Mouse (Mus musculus) lung, embryonic 14.5 days (tissue): ENCODE measurements around the gene Treml2. TPM values are rescaled to one million over a fixed set of nuclear protein-coding genes. Genes with fewer than 3 reads are reported as not detected.
"Not testable (repeated sequence)": the region's sequence is repeated elsewhere in the genome, so short reads cannot be mapped to it uniquely, and the experiment has no call there.

Experiments used
- ATAC-seq: fragments of 200-750 bp; cut with Nextera tagmentation; 2 replicates; pipeline ENCODE4 v1.8.0; 2017; ENCODE audit warnings: mild to moderate bottlenecking, moderate TSS enrichment, moderate library complexity; ENCODE audit not compliant: insufficient read depth
- DNase-seq: peaks from one replicate; pipeline ENCODE4 v3.0.0-alpha.2; 2015
- H3K27ac ChIP-seq: fragments of 300-500 bp; sonication (generic); 2 replicates; pipeline ENCODE4 v1.5.1; 2014; ENCODE audit warnings: low read depth, mild to moderate bottlenecking, moderate library complexity
- H3K27me3 ChIP-seq: fragments of 300-500 bp; sonication (generic); 2 replicates; pipeline ENCODE4 v1.6.1; 2014; ENCODE audit warnings: low read length, control low read depth; ENCODE audit not compliant: insufficient read depth
- H3K36me3 ChIP-seq: fragments of 300-500 bp; sonication (generic); 2 replicates; pipeline ENCODE4 v1.6.1; 2014; ENCODE audit warnings: control low read depth; ENCODE audit not compliant: insufficient read depth
- H3K4me1 ChIP-seq: fragments of 300-500 bp; sonication (generic); 2 replicates; pipeline ENCODE4 v1.6.1; 2014; ENCODE audit warnings: antibody characterized with exemption, control low read depth; ENCODE audit not compliant: insufficient read depth
- H3K4me2 ChIP-seq: fragments of 300-500 bp; sonication (generic); 2 replicates; pipeline ENCODE4 v1.6.1; 2014; ENCODE audit warnings: mild to moderate bottlenecking
- H3K4me3 ChIP-seq: fragments of 300-500 bp; sonication (generic); 2 replicates; pipeline ENCODE4 v1.5.1; 2014; ENCODE audit warnings: low read depth, low read length
- H3K9ac ChIP-seq: fragments of 300-500 bp; sonication (generic); 2 replicates; pipeline ENCODE4 v1.6.1; 2014
- H3K9me3 ChIP-seq: fragments of 300-500 bp; sonication (generic); 2 replicates; pipeline ENCODE4 v1.6.1; 2016; ENCODE audit warnings: low read depth, low read length, control low read depth
- CTCF ChIP-seq: IDR thresholded peaks from 2 replicates; pipeline ENCODE4 v1.5.1; 2016; ENCODE audit warnings: antibody characterized with exemption, low read depth
- WGBS: fragments of 180-500 bp; shearing (Covaris S2); extraction: QIAGEN DNeasy Blood & Tissue Kit; methylation state at CpG from one replicate; pipeline ENCODE4 v1.1.7; 2014; 5-methylcytosine and 5-hydroxymethylcytosine counted together
- polyA plus RNA-seq: library from polyadenylated mRNA; unstranded; fragments of >200 nt; fragmentation: Nextera tagmentation; extraction: Ambion mirVana; gene quantifications from 2 replicates; pipeline ENCODE4 v1.2.1, GENCODE M21; 2014

Gene Treml2
- polyA plus RNA-seq, 1 experiment from 2014 or later: 0.43 TPM

- no peak overlapping the region for H3K27ac ChIP-seq
- H3K4me3 ChIP-seq: no peak overlapping the region
- H3K4me1 ChIP-seq: no peaks in the 10 kb centered on the region
- ATAC-seq: no peak
- H3K9ac ChIP-seq: no peak overlapping the region
- 78% methylated on average over 5 of the region's 5 CpGs for WGBS
- no peaks in the 10 kb centered on the region for H3K27me3 ChIP-seq
- H3K36me3 ChIP-seq: no peaks in the 10 kb centered on the region
- no peak overlapping the region for H3K4me2 ChIP-seq
- no peaks in the 10 kb centered on the region for H3K9me3 ChIP-seq
- DNase-seq: no peak
- no peak for TF ChIP-seq CTCF
Observed at GRCm38 (mm10) chr17:48293500-48294194, 5.7 kb upstream of the Treml2 start.

GRCm38 (mm10) chr17:48299756-48300155 is 458 bp downstream of the Treml2 start:
- Histone ChIP-seq H3K4me3 (no peak overlapping the region), H3K9ac (no peak overlapping the region), H3K9me3 (no peaks in the 10 kb centered on the region), H3K36me3 (no peaks in the 10 kb centered on the region), H3K27ac (no peak overlapping the region), H3K4me1 (no peaks in the 10 kb centered on the region), H3K27me3 (no peaks in the 10 kb centered on the region), H3K4me2 (peak overlapping the region; percentile 25; the same call in 1 of the 2 replicates)
- 42% methylated on average over 7 of the region's 7 CpGs for WGBS
- no peak for DNase-seq
- no peak for TF ChIP-seq CTCF
- no peak for ATAC-seq

GRCm38 (mm10) chr17:48300199-48300598 is 901 bp downstream of the Treml2 start:
- Histone ChIP-seq H3K27me3 (no peaks in the 10 kb centered on the region), H3K9ac (no peak overlapping the region), H3K36me3 (no peaks in the 10 kb centered on the region), H3K4me2 (peak overlapping the region; percentile 25; the same call in 1 of the 2 replicates), H3K27ac (no peak overlapping the region), H3K4me3 (no peak overlapping the region; the same call in 1 of the 2 replicates), H3K4me1 (no peaks in the 10 kb centered on the region), H3K9me3 (no peaks in the 10 kb centered on the region)
- TF ChIP-seq CTCF: no peak
- ATAC-seq: no peak
- DNase-seq: no peak
- WGBS: 66% methylated on average over 7 of the region's 7 CpGs

DNA sequence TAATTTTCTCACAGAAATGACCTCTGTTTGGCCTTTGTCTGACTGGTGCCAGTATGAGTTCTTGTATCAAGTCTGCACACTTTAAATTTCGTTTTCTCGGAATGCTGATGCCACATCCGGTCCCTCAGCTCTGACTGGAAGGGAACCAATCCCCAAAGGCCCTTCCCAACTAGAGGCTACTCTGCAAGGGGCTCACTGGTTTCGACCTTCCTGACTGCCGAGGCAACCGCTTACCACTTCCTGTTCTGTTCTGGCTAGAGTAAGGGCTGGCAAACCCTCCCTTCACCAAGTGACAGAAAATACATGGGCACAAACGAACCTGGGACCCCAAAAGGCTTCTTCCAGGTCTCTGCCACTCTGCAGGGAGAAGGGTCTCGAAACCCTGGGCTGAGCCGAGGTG is 1.6 kb downstream of the Treml2 start:
- Histone ChIP-seq H3K4me2 (peak overlapping the region; percentile 25; the same call in 1 of the 2 replicates), H3K27me3 (no peaks in the 10 kb centered on the region), H3K9ac (no peak overlapping the region), H3K9me3 (no peaks in the 10 kb centered on the region), H3K27ac (no peak overlapping the region), H3K4me1 (no peaks in the 10 kb centered on the region), H3K36me3 (no peaks in the 10 kb centered on the region), H3K4me3 (no peak overlapping the region; the same call in 1 of the 2 replicates)
- DNase-seq (no peak), ATAC-seq (no peak)
- WGBS: 70% methylated on average over 9 of the region's 9 CpGs
- TF ChIP-seq CTCF: no peak

GRCm38 (mm10) chr17:48301792-48302191 is 2.5 kb downstream of the Treml2 start:
- Histone ChIP-seq H3K4me3 (no peak overlapping the region), H3K4me1 (no peaks in the 10 kb centered on the region), H3K9me3 (no peaks in the 10 kb centered on the region), H3K36me3 (no peaks in the 10 kb centered on the region), H3K27ac (no peak overlapping the region), H3K27me3 (no peaks in the 10 kb centered on the region), H3K4me2 (no peak overlapping the region), H3K9ac (no peak overlapping the region)
- ATAC-seq (no peak), DNase-seq (no peak)
- 85% methylated on average over 5 of the region's 5 CpGs for WGBS
- no peak for TF ChIP-seq CTCF

- H3K4me2 ChIP-seq: no peak overlapping the region
- H3K4me3 ChIP-seq: no peak overlapping the region
- H3K9ac ChIP-seq: no peak overlapping the region
- no peak overlapping the region for H3K27ac ChIP-seq
- TF ChIP-seq CTCF: no peak
- H3K36me3 ChIP-seq: no peaks in the 10 kb centered on the region
- ATAC-seq: no peak
- WGBS: 61% methylated on average over 2 of the region's 2 CpGs
- no peaks in the 10 kb centered on the region for H3K9me3 ChIP-seq
- H3K27me3 ChIP-seq: no peaks in the 10 kb centered on the region
- H3K4me1 ChIP-seq: no peaks in the 10 kb centered on the region
- DNase-seq: no peak
Observed at GRCm38 (mm10) chr17:48312124-48312523, 12.8 kb downstream of the Treml2 start.

DNA sequence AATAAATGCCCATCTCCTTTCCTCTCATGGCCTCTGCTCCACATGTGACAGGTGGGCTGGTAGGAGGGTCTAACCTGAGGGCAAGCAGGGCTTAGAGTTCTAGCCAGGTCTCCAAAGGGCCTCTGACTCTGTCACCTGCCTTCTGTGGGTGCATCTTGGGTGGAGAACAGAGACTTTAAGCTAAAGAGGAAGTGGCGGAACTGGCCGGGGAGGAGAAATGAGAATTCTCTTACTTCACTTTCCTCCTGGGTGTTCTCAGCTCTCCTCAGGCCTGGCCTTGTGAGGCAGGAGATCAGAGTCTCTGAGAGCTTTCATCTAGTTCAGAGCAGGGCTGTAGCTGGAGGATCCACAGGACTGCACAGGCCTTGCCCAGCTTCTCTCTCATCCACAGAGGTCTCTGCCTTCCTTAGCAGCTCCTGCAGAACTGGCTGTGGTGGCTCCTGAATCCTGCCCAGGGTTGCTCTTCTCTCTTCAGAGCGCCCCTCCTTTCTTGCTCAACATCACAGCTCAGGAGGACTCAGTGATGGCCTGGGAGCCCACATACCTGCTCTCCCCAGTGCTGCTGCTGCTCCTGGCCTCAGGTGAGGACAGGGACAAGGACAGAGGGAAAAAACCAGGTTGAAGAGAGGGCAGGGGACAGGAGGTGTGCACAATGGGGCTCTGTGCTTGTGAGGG is 16.7 kb downstream of the Treml2 start, which contains the start of gene B430306N03Rik:
Gene B430306N03Rik (plus strand): TSS at position 237 of the 675 bp plus-strand sequence.
- DNase-seq, H3K4me2 ChIP-seq, H3K9me3 ChIP-seq, ATAC-seq, H3K36me3 ChIP-seq, H3K4me3 ChIP-seq, H3K9ac ChIP-seq, H3K27me3 ChIP-seq, H3K4me1 ChIP-seq, H3K27ac ChIP-seq: not testable (repeated sequence)
- WGBS: 82% methylated on average over 3 of the region's 3 CpGs
